Mouse (Mus musculus): ENCODE data around the gene Tle3.

GRCm38 (mm10) chr9:61375802-61376561 is 3.8 kb downstream of the Tle3 start:
- TF ChIP-seq CTCF (IDR thresholded peaks at IDR 0.05; ENCODE audit: control insufficient read depth, insufficient read depth, low read length) (no peak), POLR2A (IDR thresholded peaks at IDR 0.05; ENCODE audit: borderline replicate concordance, control insufficient read depth, low read depth, low read length) (no peak)

Measured in bone marrow, adult 2 months (tissue).